Mouse (Mus musculus) CH12F3 (cell line): Measurements from ENCODE around the gene H2al2b.
"Not testable (repeated sequence)": the region's sequence is repeated elsewhere in the genome, so short reads cannot be mapped to it uniquely, and the experiment has no call there.

Experiments used
- in situ Hi-C: fragments of 300-500 bp; cut with MboI; formaldehyde crosslinking; loops from 2 replicates; pipeline ENCODE4 v1.14.3; 2020; ENCODE audit warnings: low sequenced_read_pairs

Gene H2al2b

GRCm38 (mm10) chrY:2720574-2720973 lies at the start of gene H2al2b:
TSS of gene H2al2b (minus strand) at chrY:2720674.
- in situ Hi-C loops = not testable (repeated sequence)
